Mouse (Mus musculus) liver, embryonic 14.5 days (tissue): ENCODE results near the gene Slc17a9.

ENCODE experiments used
- CTCF ChIP-seq: IDR thresholded peaks from 2 replicates; pipeline ENCODE4 v1.5.1; 2016; ENCODE audit warnings: antibody characterized with exemption, low read depth, control low read depth
- EP300 ChIP-seq: IDR thresholded peaks from 2 replicates; pipeline ENCODE4 v1.6.1; 2016; ENCODE audit warnings: antibody characterized with exemption, low read depth

DNA sequence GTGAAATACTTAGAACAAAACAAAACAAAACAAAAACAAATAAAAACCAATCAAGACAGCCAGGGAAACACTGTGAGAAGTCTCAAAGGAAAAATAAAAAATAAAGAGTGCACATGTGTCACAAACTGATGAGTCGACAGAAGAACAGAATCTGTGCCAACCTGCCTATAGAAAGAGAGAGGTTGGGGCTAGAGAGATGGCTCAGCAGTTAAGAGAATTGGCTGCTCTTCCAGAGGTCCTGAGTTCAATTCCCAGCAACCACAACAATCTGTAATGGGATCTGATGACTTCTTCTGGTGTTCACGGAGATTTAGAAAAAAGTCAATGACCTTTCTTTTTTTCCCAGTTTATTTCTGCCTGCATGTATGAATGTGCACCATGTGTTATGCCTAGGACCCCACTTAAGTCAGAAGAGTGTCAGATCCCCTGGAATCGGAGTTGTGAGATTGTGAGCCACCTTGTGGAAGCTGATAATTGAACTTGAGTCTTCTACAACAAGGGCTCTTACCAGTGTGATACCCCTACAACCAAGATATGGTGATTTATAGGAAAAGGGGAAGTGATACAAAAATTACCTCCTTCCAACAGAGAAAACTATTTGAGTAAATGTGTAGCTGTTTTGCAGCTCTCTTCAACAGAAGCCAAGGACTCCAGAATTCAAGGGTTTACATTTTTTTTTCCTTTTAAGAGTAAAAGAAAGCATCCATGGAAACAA is 21.3 kb upstream of the Slc17a9 start:
- no peak for TF ChIP-seq EP300
- no peak for TF ChIP-seq CTCF
